Comparison of ENCODE assay signal across 8 mouse cellular contexts in genomic region chr2:181133837-181134590, GRCm38 (mm10). TPM values are rescaled to one million over a fixed set of nuclear protein-coding genes. Genes with fewer than 3 reads are reported as not detected.
A peak's percentile ranks its signal among the peaks of the same experiment; 100 is the strongest.
DNase-seq lines count a peak whose midpoint lies in the region; ATAC-seq and TF ChIP-seq lines count a peak whose summit lies in the region.

No protein-coding gene starts in this region.

- H3K27ac ChIP-seq in heart, embryonic 11.5 days (ENCODE audit: low read depth, low read length): no peak overlapping the region
- H3K27ac ChIP-seq in heart, adult 2 months: no peak overlapping the region
- no peak overlapping the region for H3K27ac ChIP-seq in ES-Bruce4 (ENCODE audit: insufficient read depth, low read length)
- H3K27ac ChIP-seq in embryonic facial prominence, embryonic 12.5 days: no peak overlapping the region; the same call in 1 of the 2 replicates
- no peak overlapping the region for H3K27ac ChIP-seq in limb, embryonic 12.5 days

- TF ChIP-seq POLR2A in heart, adult 2 months (IDR thresholded peaks at IDR 0.05; ENCODE audit: insufficient read depth, low read depth, low read length): no peak
- TF ChIP-seq POLR2A in ES-Bruce4 (IDR thresholded peaks at IDR 0.05; ENCODE audit: insufficient read depth, low read length): no peak

- no peaks in the 10 kb centered on the region for H3K9me3 ChIP-seq in heart, embryonic 11.5 days (replicated peaks; ENCODE audit: control insufficient read depth, low read length)
- H3K9me3 ChIP-seq in ES-Bruce4 (replicated peaks; ENCODE audit: control insufficient read depth, insufficient read depth, low read length, poor library complexity, severe bottlenecking): no peaks in the 10 kb centered on the region
- no peaks in the 10 kb centered on the region; the same call in 1 of the 2 replicates for H3K9me3 ChIP-seq in embryonic facial prominence, embryonic 12.5 days
- no peaks in the 10 kb centered on the region for H3K9me3 ChIP-seq in limb, embryonic 12.5 days

- no peak overlapping the region for H3K9ac ChIP-seq in heart, embryonic 11.5 days (ENCODE audit: low read depth, low read length)
- H3K9ac ChIP-seq in heart, adult 2 months (ENCODE audit: low read depth, low read length): no peak overlapping the region
- peak overlapping the region; percentile 78 for H3K9ac ChIP-seq in ES-Bruce4 (ENCODE audit: low read depth, poor library complexity, severe bottlenecking)
- peak overlapping the region; percentile 41 for H3K9ac ChIP-seq in embryonic facial prominence, embryonic 12.5 days
- H3K9ac ChIP-seq in limb, embryonic 12.5 days (replicated peaks): no peak overlapping the region

- no peak for DNase-seq in heart, adult 2 months
- no peak for DNase-seq in B cell, adult 2 months
- DNase-seq in adrenal gland, postnatal 25 days: no peak
- no peak for DNase-seq in gastrocnemius, adult 18-20 months (ENCODE audit: low spot score)

- no peaks in the 10 kb centered on the region for H3K36me3 ChIP-seq in heart, embryonic 11.5 days (ENCODE audit: control insufficient read depth, insufficient read depth, low read length)
- H3K36me3 ChIP-seq in heart, adult 2 months (ENCODE audit: control insufficient read depth, insufficient read depth, low read length): no peaks in the 10 kb centered on the region
- H3K36me3 ChIP-seq in ES-Bruce4 (ENCODE audit: control insufficient read depth, insufficient read depth, low read length, poor library complexity, severe bottlenecking): no peaks in the 10 kb centered on the region
- no peaks in the 10 kb centered on the region for H3K36me3 ChIP-seq in embryonic facial prominence, embryonic 12.5 days
- H3K36me3 ChIP-seq in limb, embryonic 12.5 days: no peaks in the 10 kb centered on the region

- no peak for TF ChIP-seq CTCF in heart, adult 2 months (IDR thresholded peaks at IDR 0.05)
- TF ChIP-seq CTCF in ES-Bruce4 (IDR thresholded peaks at IDR 0.05; ENCODE audit: low read depth, low read length): no peak

- H3K4me2 ChIP-seq in heart, embryonic 11.5 days: peak overlapping the region; percentile 64
- H3K4me2 ChIP-seq in embryonic facial prominence, embryonic 12.5 days (replicated peaks): peak overlapping the region; percentile 92
- H3K4me2 ChIP-seq in limb, embryonic 12.5 days: peak overlapping the region; percentile 86

- no peak for TF ChIP-seq EP300 in heart, adult 2 months (IDR thresholded peaks at IDR 0.05; ENCODE audit: insufficient read depth, low read depth, low read length)
- TF ChIP-seq EP300 in ES-Bruce4 (IDR thresholded peaks at IDR 0.05; ENCODE audit: insufficient read depth, low read depth, low read length): no peak

- no peaks in the 10 kb centered on the region for H3K79me2 ChIP-seq in heart, adult 2 months (replicated peaks; ENCODE audit: control insufficient read depth, insufficient read depth, low read length)

- peaks cover 73% of the 10 kb centered on the region for H3K27me3 ChIP-seq in heart, embryonic 11.5 days (ENCODE audit: control insufficient read depth, insufficient read depth, low read length)
- peaks cover 6% of the 10 kb centered on the region for H3K27me3 ChIP-seq in heart, adult 2 months (ENCODE audit: control insufficient read depth, insufficient read depth, low read length)
- H3K27me3 ChIP-seq in ES-Bruce4 (ENCODE audit: control insufficient read depth, insufficient read depth, low read length, poor library complexity, severe bottlenecking): no peaks in the 10 kb centered on the region
- H3K27me3 ChIP-seq in embryonic facial prominence, embryonic 12.5 days: peaks cover 56% of the 10 kb centered on the region
- H3K27me3 ChIP-seq in limb, embryonic 12.5 days: peaks cover 81% of the 10 kb centered on the region

- intact Hi-C loops in heart, adult 2 months (cut with DNase I): no loop called here

- WGBS in heart, embryonic 11.5 days (ENCODE audit: insufficient replicate concordance): 9% methylated on average over 21 of the region's 22 CpGs
- WGBS in heart, adult 2 months: 9% methylated on average over 22 of the region's 22 CpGs
- WGBS in embryonic facial prominence, embryonic 12.5 days: 11% methylated on average over 22 of the region's 22 CpGs
- 8% methylated on average over 22 of the region's 22 CpGs for WGBS in limb, embryonic 12.5 days

- peaks cover 8% of the 10 kb centered on the region for H3K4me1 ChIP-seq in heart, embryonic 11.5 days (ENCODE audit: control insufficient read depth, insufficient read depth, low read length)
- H3K4me1 ChIP-seq in heart, adult 2 months (ENCODE audit: control insufficient read depth, insufficient read depth, low read length): no peaks in the 10 kb centered on the region
- no peaks in the 10 kb centered on the region for H3K4me1 ChIP-seq in ES-Bruce4 (ENCODE audit: control insufficient read depth, insufficient read depth, low read length)
- H3K4me1 ChIP-seq in embryonic facial prominence, embryonic 12.5 days: peaks cover 11% of the 10 kb centered on the region; the same call in 1 of the 2 replicates
- peaks cover 10% of the 10 kb centered on the region for H3K4me1 ChIP-seq in limb, embryonic 12.5 days (replicated peaks)

- ATAC-seq in heart, embryonic 11.5 days (replicated peaks; ENCODE audit: insufficient number of reproducible peaks, low FRiP score, low TSS enrichment): no peak
- peak; percentile 69; the same call in 1 of the 2 replicates for ATAC-seq in embryonic facial prominence, embryonic 12.5 days (ENCODE audit: insufficient number of reproducible peaks, insufficient read depth, low FRiP score, low TSS enrichment)
- no peak; the same call in 1 of the 2 replicates for ATAC-seq in limb, embryonic 12.5 days (ENCODE audit: insufficient number of reproducible peaks, insufficient read depth, low FRiP score, low TSS enrichment, low read depth)

- peak overlapping the region; percentile 42 for H3K4me3 ChIP-seq in heart, embryonic 11.5 days (ENCODE audit: low read depth, low read length)
- no peak overlapping the region for H3K4me3 ChIP-seq in heart, adult 2 months
- H3K4me3 ChIP-seq in ES-Bruce4 (ENCODE audit: low read depth, low read length): peak overlapping the region; percentile 78
- H3K4me3 ChIP-seq in embryonic facial prominence, embryonic 12.5 days: peak overlapping the region; percentile 54
- H3K4me3 ChIP-seq in limb, embryonic 12.5 days (replicated peaks): peak overlapping the region; percentile 55

RNA-seq across cellular contexts. Expression of gene Kcnq2, which starts 1.1 kb away (rescaled TPM):
- polyA plus RNA-seq in heart, embryonic 11.5 days (2014; fragmentation: Nextera tagmentation; extraction: Ambion mirVana): 0.17 and 0.30 TPM in 2 replicates
- under 1 TPM in 1 of 2 experiments, not detected in 1; 0.05 TPM for total RNA-seq in heart, adult 2 months (2021)
- 0.23 TPM in 2 replicates for polyA plus RNA-seq in heart, adult 2 months (2012; rRNA removed)
- 0.76 and 1.0 TPM in 2 replicates for polyA plus RNA-seq in ES-Bruce4 (2011; ENCODE audit: insufficient read depth, insufficient read length, low read depth, missing spikeins)
- 2.8 and 4.9 TPM in 2 replicates for polyA plus RNA-seq in embryonic facial prominence, embryonic 12.5 days (2016; fragmentation: Nextera tagmentation; extraction: Ambion mirVana)
- 0.26 and 0.46 TPM in 2 replicates for polyA plus RNA-seq in limb, embryonic 12.5 days (2016; fragmentation: Nextera tagmentation; extraction: Ambion mirVana)
- total RNA-seq in adrenal gland, postnatal 25 days (2021): 3.7 and 6.3 TPM in 2 replicates
- total RNA-seq in gastrocnemius, adult 18-20 months (2021): under 1 TPM in 1 of 2 experiments, not detected in 1; 0.18 TPM

RNA-seq across cellular contexts. Expression of gene Eef1a2, which starts 22.8 kb away (rescaled TPM):
- polyA plus RNA-seq in heart, embryonic 11.5 days (2014; fragmentation: Nextera tagmentation; extraction: Ambion mirVana): 4.6 and 5.7 TPM in 2 replicates
- total RNA-seq in heart, adult 2 months (2021): 1,000 to 10,000 TPM; 1,434 to 1,646 TPM
- polyA plus RNA-seq in heart, adult 2 months (2012; rRNA removed): 1,031 and 1,150 TPM in 2 replicates
- polyA plus RNA-seq in ES-Bruce4 (2011; ENCODE audit: insufficient read depth, insufficient read length, low read depth, missing spikeins): 0.43 TPM in 1 of 2 replicates, not detected in the other
- polyA plus RNA-seq in embryonic facial prominence, embryonic 12.5 days (2016; fragmentation: Nextera tagmentation; extraction: Ambion mirVana): 0.22 and 0.42 TPM in 2 replicates
- 0.10 TPM in 1 of 2 replicates, not detected in the other for polyA plus RNA-seq in limb, embryonic 12.5 days (2016; fragmentation: Nextera tagmentation; extraction: Ambion mirVana)
- total RNA-seq in adrenal gland, postnatal 25 days (2021): 38.2 and 49.3 TPM in 2 replicates
- total RNA-seq in gastrocnemius, adult 18-20 months (2021): 1,000 to 10,000 TPM; 2,039 to 2,096 TPM

RNA-seq across cellular contexts. Expression of gene Ppdpf, which starts 53.0 kb away (rescaled TPM):
- 187 and 214 TPM in 2 replicates for polyA plus RNA-seq in heart, embryonic 11.5 days (2014; fragmentation: Nextera tagmentation; extraction: Ambion mirVana)
- 10 to 100 TPM; 47.5 to 57.7 TPM for total RNA-seq in heart, adult 2 months (2021)
- 81.2 and 82.4 TPM in 2 replicates for polyA plus RNA-seq in heart, adult 2 months (2012; rRNA removed)
- polyA plus RNA-seq in ES-Bruce4 (2011; ENCODE audit: insufficient read depth, insufficient read length, low read depth, missing spikeins): 56.0 and 67.7 TPM in 2 replicates
- polyA plus RNA-seq in embryonic facial prominence, embryonic 12.5 days (2016; fragmentation: Nextera tagmentation; extraction: Ambion mirVana): 458 and 495 TPM in 2 replicates
- polyA plus RNA-seq in limb, embryonic 12.5 days (2016; fragmentation: Nextera tagmentation; extraction: Ambion mirVana): 424 and 433 TPM in 2 replicates
- 79.5 and 82.6 TPM in 2 replicates for total RNA-seq in adrenal gland, postnatal 25 days (2021)
- total RNA-seq in gastrocnemius, adult 18-20 months (2021): 10 to 100 TPM; 41.7 to 44.5 TPM

Comparison
In these comparisons a context has a peak if more than half of its experiments do, and no peak if none do; other contexts are left out.
1. RNA of gene Eef1a2, which starts 22.8 kb away (polyA plus RNA-seq): 1,031 to 1,150 TPM in heart, adult 2 months; 4.6 to 5.7 TPM in heart, embryonic 11.5 days, 0.22 to 0.42 TPM in embryonic facial prominence, embryonic 12.5 days, 0.43 TPM in ES-Bruce4 and 0.10 TPM in limb, embryonic 12.5 days; every median in the first group is over 100 times any median in the second.
2. H3K9ac ChIP-seq: peak in ES-Bruce4 (single experiment) and embryonic facial prominence, embryonic 12.5 days (single experiment); none in heart, embryonic 11.5 days (single experiment), heart, adult 2 months (single experiment) and limb, embryonic 12.5 days (single experiment).
3. Peak in every context shown above with its lines, with median percentiles within 50 percentile points of each other: H3K4me2 ChIP-seq.